Mouse (Mus musculus): ENCODE measurements around the gene Tma16.

DNA sequence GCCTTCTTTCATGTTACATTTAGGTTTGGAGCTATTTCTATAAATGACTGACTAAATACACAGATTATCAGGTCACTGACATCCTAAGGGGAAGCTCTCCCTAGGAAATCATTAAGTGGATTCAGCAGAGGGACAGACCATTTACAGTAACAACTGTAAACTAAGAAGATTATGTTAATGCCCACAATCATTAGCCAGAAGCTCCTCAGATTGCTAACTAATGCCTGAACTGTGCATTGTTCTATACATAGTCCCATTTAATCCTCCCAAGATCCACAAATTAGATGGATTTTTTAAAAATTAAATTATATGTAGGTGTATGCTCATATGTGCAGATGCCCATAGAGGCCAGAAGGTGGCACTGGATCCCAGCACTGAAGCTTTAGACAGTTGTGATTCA is 52.8 kb downstream of the Tma16 start:
- TF ChIP-seq CTCF (IDR thresholded peaks at IDR 0.05; ENCODE audit: low read depth, low read length) (no peak), POLR2A (IDR thresholded peaks at IDR 0.05; ENCODE audit: insufficient read depth, low read length) (no peak)

Measured in ES-Bruce4 (cell line).